Mouse (Mus musculus): Measurements from ENCODE around the gene Crybb1. TPM values are rescaled to one million over a fixed set of nuclear protein-coding genes. Genes with fewer than 3 reads are reported as not detected.
A peak's percentile ranks its signal among the peaks of the same experiment; 100 is the strongest.

Crybb1 gene
- polyA plus RNA-seq, 1 experiment from 2014 or later = 4.5 TPM

GRCm38 (mm10) chr5:112227898-112228239, 27.7 kb upstream of the Crybb1 start:
- peak overlapping the region; percentile 98 for H3K27ac ChIP-seq (ENCODE audit: low read depth, low read length)
- 1% methylated on average over 13 of the region's 13 CpGs for WGBS
- no peaks in the 10 kb centered on the region for H3K9me3 ChIP-seq (ENCODE audit: control insufficient read depth, low read length)
- peak overlapping the region; percentile 92 for H3K9ac ChIP-seq (replicated peaks; ENCODE audit: low read depth, low read length)
- H3K4me1 ChIP-seq (ENCODE audit: control insufficient read depth, insufficient read depth, low read length) = peaks cover 25% of the 10 kb centered on the region
- H3K36me3 ChIP-seq (ENCODE audit: control insufficient read depth, insufficient read depth, low read length) = peaks cover 3% of the 10 kb centered on the region; the same call in 1 of the 2 replicates
- H3K27me3 ChIP-seq (ENCODE audit: control insufficient read depth, insufficient read depth, low read length) = no peaks in the 10 kb centered on the region
- no peak for ATAC-seq (ENCODE audit: low read depth)
- H3K4me3 ChIP-seq (ENCODE audit: low read depth, low read length) = peak overlapping the region; percentile 56
- peak overlapping the region; percentile 94 for H3K4me2 ChIP-seq (ENCODE audit: low read depth, low read length)

- Histone ChIP-seq H3K27me3 (ENCODE audit: control insufficient read depth, insufficient read depth, low read length) (no peaks in the 10 kb centered on the region), H3K36me3 (ENCODE audit: control insufficient read depth, insufficient read depth, low read length) (peaks cover 3% of the 10 kb centered on the region; the same call in 1 of the 2 replicates), H3K4me3 (ENCODE audit: low read depth, low read length) (peak overlapping the region; percentile 56), H3K27ac (ENCODE audit: low read depth, low read length) (peak overlapping the region; percentile 98), H3K9me3 (ENCODE audit: control insufficient read depth, low read length) (no peaks in the 10 kb centered on the region), H3K9ac (replicated peaks; ENCODE audit: low read depth, low read length) (peak overlapping the region; percentile 92), H3K4me1 (ENCODE audit: control insufficient read depth, insufficient read depth, low read length) (peaks cover 25% of the 10 kb centered on the region), H3K4me2 (ENCODE audit: low read depth, low read length) (peak overlapping the region; percentile 94)
- peak; percentile 80 for ATAC-seq (ENCODE audit: low read depth)
- WGBS = under 1% methylated on average over 57 of the region's 57 CpGs
Observed at GRCm38 (mm10) chr5:112228240-112229076, 27.2 kb upstream of the Crybb1 start.

GRCm38 (mm10) chr5:112235806-112236205, 19.8 kb upstream of the Crybb1 start:
- Histone ChIP-seq H3K27ac (ENCODE audit: low read depth, low read length) (no peak overlapping the region), H3K36me3 (ENCODE audit: control insufficient read depth, insufficient read depth, low read length) (no peaks in the 10 kb centered on the region), H3K9me3 (ENCODE audit: control insufficient read depth, low read length) (no peaks in the 10 kb centered on the region), H3K27me3 (ENCODE audit: control insufficient read depth, insufficient read depth, low read length) (no peaks in the 10 kb centered on the region), H3K4me1 (ENCODE audit: control insufficient read depth, insufficient read depth, low read length) (peaks cover 26% of the 10 kb centered on the region), H3K9ac (replicated peaks; ENCODE audit: low read depth, low read length) (no peak overlapping the region), H3K4me3 (ENCODE audit: low read depth, low read length) (no peak overlapping the region), H3K4me2 (ENCODE audit: low read depth, low read length) (no peak overlapping the region)
- WGBS = 56% methylated on average over 5 of the region's 5 CpGs
- no peak for ATAC-seq (ENCODE audit: low read depth)

GRCm38 (mm10) chr5:112236631-112237030, 19.0 kb upstream of the Crybb1 start:
- H3K36me3 ChIP-seq (ENCODE audit: control insufficient read depth, insufficient read depth, low read length) = no peaks in the 10 kb centered on the region
- H3K9me3 ChIP-seq (ENCODE audit: control insufficient read depth, low read length) = no peaks in the 10 kb centered on the region
- H3K4me2 ChIP-seq (ENCODE audit: low read depth, low read length) = no peak overlapping the region
- no peak for ATAC-seq (ENCODE audit: low read depth)
- peak overlapping the region; percentile 92 for H3K27ac ChIP-seq (ENCODE audit: low read depth, low read length)
- no peaks in the 10 kb centered on the region for H3K27me3 ChIP-seq (ENCODE audit: control insufficient read depth, insufficient read depth, low read length)
- H3K4me1 ChIP-seq (ENCODE audit: control insufficient read depth, insufficient read depth, low read length) = peaks cover 26% of the 10 kb centered on the region
- no peak overlapping the region for H3K4me3 ChIP-seq (ENCODE audit: low read depth, low read length)
- H3K9ac ChIP-seq (replicated peaks; ENCODE audit: low read depth, low read length) = peak overlapping the region; percentile 46
- 55% methylated on average over 2 of the region's 2 CpGs for WGBS

GRCm38 (mm10) chr5:112237439-112237838, 18.2 kb upstream of the Crybb1 start:
- H3K4me2 ChIP-seq (ENCODE audit: low read depth, low read length) = peak overlapping the region; percentile 35; the same call in 1 of the 2 replicates
- no peaks in the 10 kb centered on the region for H3K9me3 ChIP-seq (ENCODE audit: control insufficient read depth, low read length)
- no peaks in the 10 kb centered on the region for H3K36me3 ChIP-seq (ENCODE audit: control insufficient read depth, insufficient read depth, low read length)
- peak overlapping the region; percentile 46 for H3K9ac ChIP-seq (replicated peaks; ENCODE audit: low read depth, low read length)
- peak; percentile 72 for ATAC-seq (ENCODE audit: low read depth)
- H3K27ac ChIP-seq (ENCODE audit: low read depth, low read length) = peak overlapping the region; percentile 92
- peaks cover 26% of the 10 kb centered on the region for H3K4me1 ChIP-seq (ENCODE audit: control insufficient read depth, insufficient read depth, low read length)
- no peaks in the 10 kb centered on the region for H3K27me3 ChIP-seq (ENCODE audit: control insufficient read depth, insufficient read depth, low read length)
- WGBS = 1% methylated on average over 16 of the region's 16 CpGs
- H3K4me3 ChIP-seq (ENCODE audit: low read depth, low read length) = peak overlapping the region; percentile 9; the same call in 1 of the 2 replicates

- no peaks in the 10 kb centered on the region for H3K36me3 ChIP-seq (ENCODE audit: control insufficient read depth, insufficient read depth, low read length)
- peak overlapping the region; percentile 35; the same call in 1 of the 2 replicates for H3K4me2 ChIP-seq (ENCODE audit: low read depth, low read length)
- no peaks in the 10 kb centered on the region for H3K9me3 ChIP-seq (ENCODE audit: control insufficient read depth, low read length)
- peak overlapping the region; percentile 92 for H3K27ac ChIP-seq (ENCODE audit: low read depth, low read length)
- no peaks in the 10 kb centered on the region for H3K27me3 ChIP-seq (ENCODE audit: control insufficient read depth, insufficient read depth, low read length)
- no peak overlapping the region for H3K4me3 ChIP-seq (ENCODE audit: low read depth, low read length)
- WGBS = 34% methylated on average over 9 of the region's 9 CpGs
- peak overlapping the region; percentile 46; the same call in 1 of the 2 replicates for H3K9ac ChIP-seq (replicated peaks; ENCODE audit: low read depth, low read length)
- ATAC-seq (ENCODE audit: low read depth) = peak; percentile 13; the same call in 1 of the 2 replicates
- peaks cover 26% of the 10 kb centered on the region for H3K4me1 ChIP-seq (ENCODE audit: control insufficient read depth, insufficient read depth, low read length)
Observed at GRCm38 (mm10) chr5:112237866-112238570, 17.6 kb upstream of the Crybb1 start.

- H3K36me3 ChIP-seq (ENCODE audit: control insufficient read depth, insufficient read depth, low read length) = no peaks in the 10 kb centered on the region
- no peak overlapping the region for H3K9ac ChIP-seq (replicated peaks; ENCODE audit: low read depth, low read length)
- 31% methylated on average over 3 of the region's 3 CpGs for WGBS
- no peaks in the 10 kb centered on the region for H3K9me3 ChIP-seq (ENCODE audit: control insufficient read depth, low read length)
- no peaks in the 10 kb centered on the region for H3K27me3 ChIP-seq (ENCODE audit: control insufficient read depth, insufficient read depth, low read length)
- peaks cover 26% of the 10 kb centered on the region for H3K4me1 ChIP-seq (ENCODE audit: control insufficient read depth, insufficient read depth, low read length)
- ATAC-seq (ENCODE audit: low read depth) = no peak
- H3K4me3 ChIP-seq (ENCODE audit: low read depth, low read length) = no peak overlapping the region
- H3K4me2 ChIP-seq (ENCODE audit: low read depth, low read length) = no peak overlapping the region
- peak overlapping the region; percentile 92 for H3K27ac ChIP-seq (ENCODE audit: low read depth, low read length)
Observed at GRCm38 (mm10) chr5:112238781-112239482, 16.7 kb upstream of the Crybb1 start.

GRCm38 (mm10) chr5:112240761-112241160, 14.9 kb upstream of the Crybb1 start:
- no peak overlapping the region for H3K9ac ChIP-seq (replicated peaks; ENCODE audit: low read depth, low read length)
- H3K9me3 ChIP-seq (ENCODE audit: control insufficient read depth, low read length) = no peaks in the 10 kb centered on the region
- no peaks in the 10 kb centered on the region for H3K27me3 ChIP-seq (ENCODE audit: control insufficient read depth, insufficient read depth, low read length)
- peak overlapping the region; percentile 16; the same call in 1 of the 2 replicates for H3K4me2 ChIP-seq (ENCODE audit: low read depth, low read length)
- no peak overlapping the region for H3K4me3 ChIP-seq (ENCODE audit: low read depth, low read length)
- WGBS = 2% methylated on average over 10 of the region's 10 CpGs
- no peaks in the 10 kb centered on the region for H3K36me3 ChIP-seq (ENCODE audit: control insufficient read depth, insufficient read depth, low read length)
- ATAC-seq (ENCODE audit: low read depth) = peak; percentile 35; the same call in 1 of the 2 replicates
- peaks cover 26% of the 10 kb centered on the region for H3K4me1 ChIP-seq (ENCODE audit: control insufficient read depth, insufficient read depth, low read length)
- no peak overlapping the region for H3K27ac ChIP-seq (ENCODE audit: low read depth, low read length)
